Mouse (Mus musculus) cerebellum, adult 11-12 months (tissue): Measurements from ENCODE around the gene Mospd2.

Experiments
- DNase-seq: peaks from one replicate; pipeline ENCODE4 v3.0.0; 2022

Gene Mospd2

DNA sequence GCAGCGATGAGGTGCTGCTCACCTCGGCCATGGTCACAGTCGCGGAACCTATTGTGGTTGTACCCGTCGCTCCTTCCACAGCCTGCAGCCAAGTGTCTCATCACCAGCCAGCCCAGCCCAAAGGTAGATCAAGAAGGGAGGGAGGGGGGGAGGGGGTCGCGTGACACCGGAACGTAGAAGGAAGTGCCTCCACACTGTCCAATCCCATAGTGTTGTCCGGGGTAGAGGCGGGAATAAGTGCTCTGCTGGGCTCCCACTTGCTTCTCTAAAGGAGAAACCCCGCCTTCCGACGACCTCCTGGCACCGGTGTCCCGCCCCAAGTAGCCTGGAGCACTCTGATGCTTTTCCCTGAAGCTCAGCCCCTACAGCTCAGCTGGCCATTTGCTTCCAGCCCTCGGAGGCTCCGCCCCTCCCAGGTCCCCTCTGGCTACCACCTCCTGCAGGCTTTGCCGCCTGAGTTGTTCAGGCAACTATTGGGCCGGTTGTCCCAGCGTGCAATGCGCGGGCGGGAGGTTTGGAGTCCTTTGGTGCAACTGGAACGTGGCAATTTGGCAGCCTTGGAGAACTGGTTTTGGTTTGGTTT is at the start of gene Mospd2, which contains the start of gene Fancb:
Gene Mospd2 (minus strand): TSS at position 183 of the 583 bp plus-strand sequence.
Gene Fancb (plus strand): TSS at position 400 of the 583 bp plus-strand sequence.
- peak; percentile 95 for DNase-seq

DNA sequence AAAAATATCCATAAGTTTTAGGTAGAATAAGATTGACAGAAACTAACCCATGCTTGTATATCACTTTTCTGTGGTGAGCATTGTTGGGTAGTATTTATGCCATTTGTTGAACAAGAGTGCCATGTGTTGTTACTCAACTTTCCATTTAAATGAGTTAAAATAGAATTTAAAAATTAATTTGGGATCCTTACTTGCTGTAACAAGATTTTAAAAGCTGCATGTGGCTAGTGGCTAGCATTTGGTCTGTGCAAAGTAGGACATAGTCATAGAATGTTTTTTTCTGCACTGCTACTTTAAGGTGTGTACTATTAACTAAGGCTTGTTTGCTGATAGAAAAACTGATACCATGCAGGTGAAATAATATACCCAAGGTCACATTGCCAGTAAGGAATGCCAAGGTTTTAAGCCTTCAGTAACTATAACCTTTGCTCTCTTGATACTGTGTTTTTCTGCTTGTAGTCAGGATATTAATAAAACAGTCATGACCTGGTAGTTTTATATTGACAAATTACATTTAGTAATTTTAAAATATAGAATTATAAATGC is 24.7 kb upstream of the Mospd2 start, which contains the start of gene Gm17604:
Gene Gm17604 (minus strand): TSS at position 51 of the 546 bp plus-strand sequence.
- DNase-seq: no peak

DNA sequence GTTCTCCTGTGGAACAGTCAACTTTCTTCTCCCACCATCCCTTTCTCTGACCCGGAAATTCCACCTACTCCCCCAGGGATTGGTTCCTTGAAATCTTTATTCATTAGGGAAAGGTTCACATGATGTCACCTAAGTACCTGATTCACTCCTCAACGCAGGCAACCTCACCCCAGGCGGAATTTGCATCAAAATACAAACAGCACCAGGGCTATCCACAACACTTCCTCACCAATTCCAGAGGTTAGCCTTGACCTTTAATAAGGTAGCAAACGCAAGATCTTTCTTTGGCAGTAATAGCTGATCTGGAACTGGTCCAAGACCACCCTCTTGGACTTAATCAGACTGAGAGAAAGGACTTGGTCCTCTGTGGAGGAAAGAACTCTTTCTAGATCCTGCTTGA is 23.0 kb upstream of the Mospd2 start:
- DNase-seq: no peak

DNA sequence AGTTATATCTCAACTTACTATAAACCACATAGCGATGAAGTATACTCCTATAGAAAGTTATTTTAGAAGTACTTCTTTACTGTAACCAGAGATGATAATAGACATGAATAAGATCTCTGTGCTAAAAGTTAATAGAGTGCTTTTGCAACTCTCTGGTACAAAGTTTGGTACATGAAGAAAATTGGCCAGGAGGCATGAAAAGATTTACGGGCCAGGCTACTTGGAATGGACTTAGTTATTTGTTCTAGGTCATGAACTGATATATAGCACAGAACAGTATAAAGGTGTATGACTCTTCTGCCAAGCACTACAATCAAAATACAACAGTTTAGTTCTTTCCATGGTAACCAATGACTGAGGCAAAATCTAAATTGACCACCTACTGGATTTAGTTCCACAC is 1.3 kb downstream of the Mospd2 start:
- no peak for DNase-seq

DNA sequence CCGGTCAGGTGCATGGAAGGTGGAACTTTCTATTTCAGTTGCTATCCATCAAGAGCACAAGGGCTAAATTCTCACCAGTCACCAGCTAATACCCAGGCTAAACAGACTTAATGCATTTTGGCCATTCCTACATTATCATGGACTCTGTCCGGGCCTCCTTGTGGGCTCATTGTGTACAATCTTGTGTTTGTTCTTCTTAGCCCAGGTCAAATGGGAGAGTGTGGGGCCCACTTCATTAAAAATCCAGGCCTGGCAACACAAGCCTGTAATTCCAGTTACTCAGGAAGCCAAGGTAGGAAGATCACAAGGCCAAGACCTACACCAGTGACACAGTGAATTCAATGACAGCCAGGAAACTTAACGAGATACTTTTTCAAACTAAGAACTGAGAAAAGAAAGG is 9.0 kb downstream of the Mospd2 start:
- DNase-seq: no peak

DNA sequence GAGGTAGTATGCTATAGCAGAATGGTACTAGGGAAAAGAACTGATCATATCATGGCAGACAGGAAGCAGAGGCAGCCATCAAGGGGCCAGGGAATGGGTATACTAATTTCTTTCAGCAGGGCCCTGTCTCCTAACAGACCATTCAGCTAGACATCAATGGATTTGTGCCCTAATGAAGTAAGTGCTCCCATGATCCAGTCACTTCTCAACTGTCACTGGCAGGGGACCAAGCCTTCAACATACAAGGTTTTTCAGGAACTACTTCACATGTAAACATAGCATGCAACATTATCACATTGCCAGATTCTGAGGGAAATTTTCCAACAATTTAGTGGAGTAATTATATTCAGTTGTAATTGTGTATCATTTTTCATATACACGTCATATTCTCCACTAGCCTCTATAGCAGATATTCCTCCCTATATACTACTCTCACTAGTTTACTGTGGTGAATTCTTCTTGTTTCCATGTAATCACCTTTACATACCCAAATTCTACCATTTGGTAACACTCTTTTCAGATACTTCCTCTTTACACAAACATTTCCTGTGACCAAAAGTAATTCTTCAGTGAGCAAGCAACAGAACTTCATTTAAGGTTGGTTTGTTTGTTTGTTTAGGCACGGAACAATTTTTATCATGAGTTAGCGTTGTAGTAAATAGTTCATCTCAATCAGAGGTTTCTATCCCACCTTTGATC is 14.3 kb downstream of the Mospd2 start:
- no peak for DNase-seq

DNA sequence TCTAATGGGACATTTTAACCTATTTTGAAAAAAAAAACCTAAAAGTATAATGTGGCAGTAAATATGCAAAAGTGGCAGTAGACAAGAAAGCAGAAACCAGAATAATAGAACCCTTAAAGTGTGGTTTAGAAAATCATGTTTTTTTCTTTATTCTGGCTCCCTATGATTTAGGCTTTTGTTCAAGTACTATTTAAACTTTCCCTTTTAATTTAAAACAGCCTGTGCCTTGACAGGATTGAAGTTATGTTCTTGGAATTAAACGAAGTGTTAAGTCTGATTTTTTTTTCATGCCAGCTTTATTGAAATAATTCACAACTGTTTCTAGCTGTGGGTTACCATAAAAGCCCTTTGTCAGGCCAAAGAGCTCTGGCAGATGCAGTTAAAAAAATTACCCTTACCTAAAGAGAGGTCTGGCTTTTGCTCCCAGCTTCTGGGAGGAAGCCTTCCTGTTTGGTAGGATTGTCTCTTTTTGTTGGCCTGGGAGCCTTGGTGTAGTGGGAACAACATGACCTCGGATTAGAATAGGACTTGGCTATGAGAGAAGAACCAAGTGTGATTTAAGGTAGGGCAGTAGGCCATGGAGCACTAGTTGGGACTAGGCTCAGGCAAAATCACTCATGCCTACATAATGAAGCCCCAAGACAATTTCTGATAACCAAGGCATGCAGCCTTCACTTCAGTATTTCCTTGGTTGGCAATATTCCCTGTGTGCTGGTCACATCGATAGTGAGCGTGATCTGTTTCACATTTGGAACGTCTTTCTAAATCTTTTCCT is 27.4 kb downstream of the Mospd2 start:
- DNase-seq: no peak

DNA sequence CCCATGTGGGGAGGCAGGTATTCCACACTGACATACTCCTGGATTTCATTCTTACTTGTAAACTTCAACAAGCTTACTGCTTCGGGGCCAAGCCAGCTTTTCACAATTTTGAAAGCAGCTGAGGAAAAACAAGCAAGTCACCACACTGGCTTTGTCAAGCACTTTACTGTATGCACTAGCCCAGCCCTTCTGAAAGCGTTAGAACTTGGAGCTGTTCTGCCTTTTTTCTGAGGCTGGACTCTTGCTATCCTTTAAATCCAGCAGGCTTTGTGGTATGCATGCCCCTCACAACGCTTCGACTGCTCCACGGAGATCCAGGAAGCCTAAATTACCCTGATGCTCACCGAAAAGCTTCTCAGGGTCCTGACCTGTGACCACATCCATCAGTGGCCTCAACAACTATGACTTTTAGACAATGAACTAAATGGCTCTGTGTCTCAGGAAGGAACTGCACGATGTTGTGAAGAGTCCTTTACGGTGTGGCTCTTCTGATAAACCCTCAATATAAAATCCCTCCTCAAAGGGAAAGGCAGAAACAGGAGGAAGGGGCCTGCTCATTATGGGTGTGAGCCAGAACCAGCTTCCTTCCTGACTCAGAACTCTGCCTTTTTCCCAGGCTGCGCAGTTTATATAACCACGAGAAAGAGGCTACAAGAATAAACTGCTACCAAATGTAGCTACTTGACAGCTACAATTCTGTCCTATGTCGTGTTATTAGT is 28.2 kb downstream of the Mospd2 start:
- no peak for DNase-seq

DNA sequence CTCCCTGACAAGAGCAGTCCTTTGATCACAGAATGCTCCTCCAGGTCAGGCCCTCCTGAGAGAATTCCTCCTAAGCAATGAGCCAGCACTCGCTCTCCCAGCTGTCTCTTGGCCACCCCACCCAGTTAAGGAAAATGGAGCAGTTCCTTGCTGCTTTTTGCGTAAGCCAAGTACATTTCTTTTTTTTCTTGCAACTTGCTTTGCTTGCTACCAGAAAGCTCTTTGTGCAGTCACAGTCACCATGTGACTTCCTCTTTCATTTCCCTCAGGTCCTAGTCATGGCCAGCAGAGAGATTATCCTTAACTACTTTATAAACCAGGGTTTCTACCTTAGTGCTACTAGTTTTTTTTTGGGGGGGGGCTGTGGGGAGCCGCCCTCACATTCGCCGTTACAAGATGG is 38.6 kb downstream of the Mospd2 start:
- no peak for DNase-seq

DNA sequence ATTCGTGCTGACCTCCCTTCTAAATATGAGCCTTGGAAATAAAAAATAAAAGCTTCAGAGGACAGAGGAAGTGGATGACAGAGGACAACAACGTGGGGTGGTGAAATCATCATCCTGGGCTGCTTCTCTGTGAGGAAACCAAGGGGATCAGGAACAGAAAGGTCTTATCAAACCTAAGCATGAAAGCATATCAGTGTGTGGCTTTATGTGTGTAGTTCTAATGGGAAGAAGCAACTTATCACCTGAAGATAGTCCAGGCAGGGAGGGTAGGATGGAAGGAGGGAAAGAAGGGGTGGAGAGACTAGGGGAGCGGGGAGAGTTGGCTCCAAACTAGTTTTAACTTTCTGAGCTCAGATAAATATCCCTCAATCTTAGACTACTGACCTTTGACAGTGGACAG is 67.2 kb downstream of the Mospd2 start:
- no peak for DNase-seq

DNA sequence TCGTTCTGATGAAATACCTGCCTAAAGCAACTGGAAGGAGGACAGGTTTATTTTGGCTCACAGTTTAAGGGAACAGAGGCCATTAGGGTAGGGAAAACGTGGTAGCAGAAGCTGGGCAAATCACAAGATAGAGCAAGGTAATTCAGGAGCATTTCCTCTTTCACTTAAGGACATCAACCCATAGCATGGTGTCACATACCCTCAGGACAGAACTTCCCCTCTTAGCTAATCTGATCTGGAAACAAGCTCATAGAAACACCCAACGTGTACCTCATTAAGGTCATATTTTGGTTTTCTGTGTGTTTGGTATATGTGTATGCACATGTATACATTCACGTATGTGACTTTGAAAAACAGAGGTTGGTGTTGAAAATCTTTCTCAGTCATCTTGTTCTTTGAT is 68.0 kb downstream of the Mospd2 start:
- DNase-seq: no peak

DNA sequence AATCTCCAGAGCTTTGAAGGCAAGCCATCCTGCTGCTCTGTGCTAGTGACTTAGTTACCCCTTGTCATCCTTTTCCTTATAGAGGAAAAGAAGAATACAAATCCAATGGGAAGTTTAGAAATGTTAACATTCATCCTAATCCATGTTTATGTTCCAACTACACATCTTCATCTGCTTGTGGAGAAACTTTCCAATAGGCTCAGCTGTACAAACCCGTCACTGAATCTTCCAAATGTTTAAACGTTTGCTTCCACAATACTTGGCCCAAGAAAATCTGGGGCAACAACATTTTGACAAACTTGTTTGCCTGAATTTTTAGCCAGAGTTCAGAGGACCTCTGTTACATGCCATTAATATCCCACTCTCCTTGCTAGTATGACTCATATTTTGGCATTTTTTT is 78.3 kb downstream of the Mospd2 start:
- DNase-seq: no peak

DNA sequence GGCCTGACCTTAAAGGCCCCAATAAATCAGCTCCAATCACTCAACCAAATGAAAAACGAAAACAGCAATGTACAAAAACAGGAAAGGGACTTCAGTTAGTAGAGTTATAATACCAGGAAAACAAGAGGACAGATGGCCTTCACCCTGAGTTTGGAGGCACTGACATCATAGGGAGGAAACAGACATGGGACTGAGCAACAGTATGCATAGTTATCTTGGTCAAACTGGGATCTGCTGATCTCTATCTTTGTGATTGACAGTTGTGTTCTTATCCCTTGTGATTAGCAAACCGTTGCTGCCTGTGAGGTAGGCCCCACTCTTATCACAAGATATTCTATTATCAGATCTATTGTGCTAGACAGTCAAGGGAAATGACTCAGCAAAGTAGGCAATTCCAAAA is 80.4 kb downstream of the Mospd2 start:
- DNase-seq: no peak

DNA sequence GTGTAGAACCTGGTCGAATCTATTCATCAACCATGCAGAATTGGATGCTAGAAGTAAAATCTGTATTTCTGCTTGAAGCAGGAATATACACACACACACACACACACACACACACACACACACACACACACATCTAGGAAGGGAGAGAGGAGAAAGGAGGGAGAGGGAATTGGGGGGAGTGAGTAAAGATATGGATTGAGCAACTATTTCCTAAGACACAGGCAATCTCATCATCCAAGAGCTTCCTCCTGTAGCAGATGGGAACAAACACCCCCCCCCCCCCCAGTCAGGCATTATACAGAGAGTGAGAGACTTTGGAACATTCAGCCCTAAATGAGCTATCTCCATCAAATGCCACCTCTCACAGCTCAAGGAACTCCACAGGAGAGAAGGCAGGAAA is 93.9 kb downstream of the Mospd2 start:
- no peak for DNase-seq
